13 mouse cellular contexts compared by ENCODE assay signal in the genomic region with DNA sequence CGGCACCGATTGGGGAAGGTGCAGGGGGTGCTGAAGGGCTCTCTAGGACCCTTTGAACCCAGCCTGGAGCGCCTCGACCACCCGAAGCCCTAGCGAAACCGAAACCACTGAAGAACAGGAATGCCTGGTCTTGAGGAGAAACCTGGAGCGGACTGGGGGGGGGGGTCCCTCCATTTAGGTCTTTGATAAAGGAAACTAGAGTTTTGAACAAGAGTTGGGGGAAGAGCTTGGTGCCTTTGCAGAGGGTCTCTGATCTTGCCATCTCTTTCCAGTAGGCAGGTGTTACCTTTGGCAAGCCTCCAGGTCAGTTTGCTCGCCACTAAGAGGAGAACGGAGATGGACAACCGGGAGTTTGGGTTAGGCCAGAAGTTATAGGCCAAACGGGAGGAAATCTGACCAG. TPM values are rescaled to one million over a fixed set of nuclear protein-coding genes. Genes with fewer than 3 reads are reported as not detected.
DNase-seq lines count a peak whose midpoint lies in the region; ATAC-seq and TF ChIP-seq lines count a peak whose summit lies in the region.
"Had no signal": no experiment of that assay in that cellular context is flagged by ENCODE, and none has a peak within 500 bp of the region (broad histone marks: within the 10 kb centered on the region; RNA-seq: fewer than 3 reads in every experiment).

No protein-coding gene starts in this region.

- WGBS in hindbrain, embryonic 11.5 days, result 2% methylated on average over 12 of the region's 12 CpGs
- 2% methylated on average over 12 of the region's 12 CpGs for WGBS in hindbrain, embryonic 13.5 days
- WGBS in midbrain, embryonic 11.5 days, result 1% methylated on average over 12 of the region's 12 CpGs
- 3% methylated on average over 12 of the region's 12 CpGs for WGBS in midbrain, embryonic 15.5 days
- 2% methylated on average over 12 of the region's 12 CpGs for WGBS in limb, embryonic 11.5 days
- 6% methylated on average over 12 of the region's 12 CpGs for WGBS in stomach, postnatal 0 days

- TF ChIP-seq EP300 in stomach, postnatal 0 days (optimal IDR thresholded peaks at IDR 0.05), result no peak

- peak; percentile 54 for DNase-seq in hindbrain, embryonic 11.5 days (ENCODE audit: low spot score)
- peak; percentile 95 for DNase-seq in midbrain, embryonic 11.5 days (ENCODE audit: low spot score, missing footprints)
- DNase-seq in limb, embryonic 11.5 days (ENCODE audit: low spot score), result peak; percentile 45
- no peak for DNase-seq in stomach, postnatal 0 days (ENCODE audit: low spot score)
- DNase-seq in layer of hippocampus, adult 8-10 months (ENCODE audit: low spot score in 2 of 2), result no peak
- DNase-seq: right cerebral cortex, postnatal 14 days had no signal

- no peak overlapping the region for H3K4me3 ChIP-seq in hindbrain, embryonic 11.5 days (ENCODE audit: low read depth, low read length)
- no peak overlapping the region for H3K4me3 ChIP-seq in hindbrain, embryonic 13.5 days
- H3K4me3 ChIP-seq in midbrain, embryonic 11.5 days (ENCODE audit: low read depth, low read length), result no peak overlapping the region
- no peak overlapping the region for H3K4me3 ChIP-seq in midbrain, embryonic 15.5 days
- H3K4me3 ChIP-seq in limb, embryonic 11.5 days (ENCODE audit: low read depth, low read length), result no peak overlapping the region
- peak overlapping the region; percentile 0; the same call in 1 of the 2 replicates for H3K4me3 ChIP-seq in stomach, postnatal 0 days (ENCODE audit: low read depth, low read length)
- H3K4me3 ChIP-seq: erythroblast, embryonic 14.5 days; neural tube, embryonic 12.5 days had no signal

- H3K9ac ChIP-seq in hindbrain, embryonic 11.5 days (ENCODE audit: low read depth, low read length), result no peak overlapping the region
- H3K9ac ChIP-seq in hindbrain, embryonic 13.5 days, result no peak overlapping the region
- no peak overlapping the region for H3K9ac ChIP-seq in midbrain, embryonic 11.5 days (ENCODE audit: low read length)
- H3K9ac ChIP-seq in midbrain, embryonic 15.5 days, result no peak overlapping the region
- no peak overlapping the region for H3K9ac ChIP-seq in limb, embryonic 11.5 days (ENCODE audit: low read length)
- no peak overlapping the region for H3K9ac ChIP-seq in stomach, postnatal 0 days (ENCODE audit: low read length)
- H3K9ac ChIP-seq: neural tube, embryonic 12.5 days had no signal

- H3K36me3 ChIP-seq in hindbrain, embryonic 11.5 days (ENCODE audit: control insufficient read depth, insufficient read depth, low read length), result no peaks in the 10 kb centered on the region
- H3K36me3 ChIP-seq in hindbrain, embryonic 13.5 days, result no peaks in the 10 kb centered on the region
- no peaks in the 10 kb centered on the region for H3K36me3 ChIP-seq in midbrain, embryonic 11.5 days (ENCODE audit: control insufficient read depth, insufficient read depth, low read length)
- H3K36me3 ChIP-seq in midbrain, embryonic 15.5 days (replicated peaks), result no peaks in the 10 kb centered on the region
- no peaks in the 10 kb centered on the region for H3K36me3 ChIP-seq in limb, embryonic 11.5 days (ENCODE audit: control insufficient read depth, insufficient read depth, low read length)
- no peaks in the 10 kb centered on the region for H3K36me3 ChIP-seq in stomach, postnatal 0 days (ENCODE audit: control insufficient read depth, insufficient read depth, low read length)
- H3K36me3 ChIP-seq: neural tube, embryonic 12.5 days had no signal

- 0 out of 2 replicates have a peak, but pooled peaks cover 4% of the 10 kb centered on the region for H3K4me1 ChIP-seq in hindbrain, embryonic 11.5 days (replicated peaks; ENCODE audit: control insufficient read depth, insufficient read depth, low read length)
- H3K4me1 ChIP-seq in hindbrain, embryonic 13.5 days (replicated peaks), result peaks cover 17% of the 10 kb centered on the region
- H3K4me1 ChIP-seq in midbrain, embryonic 11.5 days (ENCODE audit: control insufficient read depth, insufficient read depth, low read length), result peaks cover 10% of the 10 kb centered on the region; the same call in 1 of the 2 replicates
- peaks cover 13% of the 10 kb centered on the region; the same call in 1 of the 2 replicates for H3K4me1 ChIP-seq in midbrain, embryonic 15.5 days
- peaks cover 11% of the 10 kb centered on the region for H3K4me1 ChIP-seq in limb, embryonic 11.5 days (ENCODE audit: control insufficient read depth, insufficient read depth, low read length)
- no peaks in the 10 kb centered on the region for H3K4me1 ChIP-seq in stomach, postnatal 0 days (replicated peaks; ENCODE audit: control insufficient read depth, insufficient read depth)

- H3K27ac ChIP-seq in hindbrain, embryonic 11.5 days (ENCODE audit: low read depth, low read length), result no peak overlapping the region
- no peak overlapping the region for H3K27ac ChIP-seq in hindbrain, embryonic 13.5 days
- H3K27ac ChIP-seq in midbrain, embryonic 11.5 days (ENCODE audit: low read depth, low read length), result no peak overlapping the region
- H3K27ac ChIP-seq in midbrain, embryonic 15.5 days, result no peak overlapping the region
- H3K27ac ChIP-seq in limb, embryonic 11.5 days (replicated peaks; ENCODE audit: low read depth, low read length), result no peak overlapping the region
- no peak overlapping the region for H3K27ac ChIP-seq in stomach, postnatal 0 days (replicated peaks)
- H3K27ac ChIP-seq: neural tube, embryonic 12.5 days had no signal

- no peak overlapping the region for H3K4me2 ChIP-seq in hindbrain, embryonic 11.5 days (replicated peaks; ENCODE audit: low read depth, low read length)
- H3K4me2 ChIP-seq in hindbrain, embryonic 13.5 days, result no peak overlapping the region
- no peak overlapping the region for H3K4me2 ChIP-seq in midbrain, embryonic 11.5 days
- no peak overlapping the region for H3K4me2 ChIP-seq in midbrain, embryonic 15.5 days
- H3K4me2 ChIP-seq in limb, embryonic 11.5 days (ENCODE audit: low read depth, severe bottlenecking), result no peak overlapping the region
- H3K4me2 ChIP-seq in stomach, postnatal 0 days (replicated peaks; ENCODE audit: low read depth), result no peak overlapping the region
- H3K4me2 ChIP-seq: neural tube, embryonic 12.5 days had no signal

- no peak for ATAC-seq in hindbrain, embryonic 11.5 days (ENCODE audit: low FRiP score)
- ATAC-seq in hindbrain, embryonic 13.5 days (ENCODE audit: low FRiP score), result no peak
- ATAC-seq in midbrain, embryonic 11.5 days (ENCODE audit: low FRiP score), result no peak
- ATAC-seq in midbrain, embryonic 15.5 days (replicated peaks), result no peak
- no peak for ATAC-seq in limb, embryonic 11.5 days (ENCODE audit: insufficient number of reproducible peaks, low FRiP score, low TSS enrichment, low read depth)
- no peak for ATAC-seq in stomach, postnatal 0 days (ENCODE audit: low FRiP score, low TSS enrichment)

- no peaks in the 10 kb centered on the region for H3K9me3 ChIP-seq in hindbrain, embryonic 11.5 days (ENCODE audit: control insufficient read depth, low read length)
- H3K9me3 ChIP-seq in hindbrain, embryonic 13.5 days, result no peaks in the 10 kb centered on the region
- H3K9me3 ChIP-seq in midbrain, embryonic 11.5 days (ENCODE audit: control insufficient read depth, low read length), result no peaks in the 10 kb centered on the region
- no peaks in the 10 kb centered on the region for H3K9me3 ChIP-seq in midbrain, embryonic 15.5 days
- no peaks in the 10 kb centered on the region for H3K9me3 ChIP-seq in limb, embryonic 11.5 days (ENCODE audit: control insufficient read depth, low read length)
- H3K9me3 ChIP-seq in stomach, postnatal 0 days (ENCODE audit: control insufficient read depth, low read length), result no peaks in the 10 kb centered on the region
- H3K9me3 ChIP-seq: neural tube, embryonic 12.5 days had no signal

- peaks cover 96% of the 10 kb centered on the region for H3K27me3 ChIP-seq in hindbrain, embryonic 11.5 days (ENCODE audit: control insufficient read depth, insufficient read depth, low read length)
- peaks cover 98% of the 10 kb centered on the region for H3K27me3 ChIP-seq in hindbrain, embryonic 13.5 days
- H3K27me3 ChIP-seq in midbrain, embryonic 11.5 days (ENCODE audit: control insufficient read depth, insufficient read depth, low read length), result peaks cover 100% of the 10 kb centered on the region
- peaks cover 91% of the 10 kb centered on the region for H3K27me3 ChIP-seq in midbrain, embryonic 15.5 days (replicated peaks)
- peaks cover 98% of the 10 kb centered on the region for H3K27me3 ChIP-seq in limb, embryonic 11.5 days (ENCODE audit: control insufficient read depth, insufficient read depth, low read length)
- H3K27me3 ChIP-seq in stomach, postnatal 0 days (ENCODE audit: control insufficient read depth, insufficient read depth, low read length), result peaks cover 54% of the 10 kb centered on the region

- no peak for TF ChIP-seq CTCF in stomach, postnatal 0 days (IDR thresholded peaks at IDR 0.05; ENCODE audit: low read depth)

RNA-seq across cellular contexts. Expression of gene Wt1, which starts 2.2 kb away (rescaled TPM):
- polyA plus RNA-seq in hindbrain, embryonic 11.5 days (2014; fragmentation: Nextera tagmentation; extraction: Ambion mirVana), result 0.52 and 0.68 TPM in 2 replicates
- 0.61 and 0.82 TPM in 2 replicates for polyA plus RNA-seq in hindbrain, embryonic 13.5 days (2015; fragmentation: Nextera tagmentation; extraction: Ambion mirVana)
- polyA plus RNA-seq in midbrain, embryonic 11.5 days (2014; fragmentation: Nextera tagmentation; extraction: Ambion mirVana), result 0.08 TPM in 2 replicates
- 0.09 and 0.13 TPM in 2 replicates for polyA plus RNA-seq in midbrain, embryonic 15.5 days (2015; fragmentation: Nextera tagmentation; extraction: Ambion mirVana)
- 1.7 and 2.0 TPM in 2 replicates for polyA plus RNA-seq in limb, embryonic 11.5 days (2014; fragmentation: Nextera tagmentation; extraction: Ambion mirVana)
- polyA plus RNA-seq in stomach, postnatal 0 days (2015; fragmentation: Nextera tagmentation; extraction: Ambion mirVana), result 3.6 and 5.0 TPM in 2 replicates
- not detected for total RNA-seq in layer of hippocampus, adult 8-10 months (2022)
- total RNA-seq: megakaryocyte progenitor cell, adult 5-6 weeks had no signal
- polyA plus RNA-seq: erythroblast, embryonic 14.5 days had no signal

RNA-seq across cellular contexts. Expression of gene Gm11060, which starts 36.7 kb away (rescaled TPM):
- not detected in 2 replicates for polyA plus RNA-seq in hindbrain, embryonic 11.5 days (2014; fragmentation: Nextera tagmentation; extraction: Ambion mirVana)
- not detected in 2 replicates for polyA plus RNA-seq in hindbrain, embryonic 13.5 days (2015; fragmentation: Nextera tagmentation; extraction: Ambion mirVana)
- polyA plus RNA-seq in midbrain, embryonic 11.5 days (2014; fragmentation: Nextera tagmentation; extraction: Ambion mirVana), result not detected in 2 replicates
- not detected in 2 replicates for polyA plus RNA-seq in midbrain, embryonic 15.5 days (2015; fragmentation: Nextera tagmentation; extraction: Ambion mirVana)
- not detected in 2 replicates for polyA plus RNA-seq in limb, embryonic 11.5 days (2014; fragmentation: Nextera tagmentation; extraction: Ambion mirVana)
- not detected in 2 replicates for polyA plus RNA-seq in stomach, postnatal 0 days (2015; fragmentation: Nextera tagmentation; extraction: Ambion mirVana)
- total RNA-seq in layer of hippocampus, adult 8-10 months (2022), result not detected
- total RNA-seq: gastrocnemius, adult 18-20 months; left cerebral cortex, postnatal 10 days; megakaryocyte progenitor cell, adult 5-6 weeks had no signal
- polyA plus RNA-seq: erythroblast, embryonic 14.5 days; neural tube, embryonic 12.5 days had no signal

Comparison
In these comparisons a context has a peak if more than half of its experiments do, and no peak if none do; other contexts are left out.
1. DNase-seq: peak in hindbrain, embryonic 11.5 days (single experiment), midbrain, embryonic 11.5 days (single experiment) and limb, embryonic 11.5 days (single experiment); none in stomach, postnatal 0 days (single experiment) and layer of hippocampus, adult 8-10 months (0 of 2).